Mouse (Mus musculus): ENCODE measurements around the gene Cdk9. TPM values are rescaled to one million over a fixed set of nuclear protein-coding genes. Genes with fewer than 3 reads are reported as not detected.

Gene Cdk9
- polyA plus RNA-seq, 1 experiment = 154 TPM

- TF ChIP-seq POLR2A (IDR thresholded peaks at IDR 0.05; ENCODE audit: borderline replicate concordance, control insufficient read depth, low read depth, low read length) (no peak), CTCF (IDR thresholded peaks at IDR 0.05; ENCODE audit: control insufficient read depth, insufficient read depth, low read length) (no peak)
- H3K4me1 ChIP-seq (ENCODE audit: control insufficient read depth, insufficient read depth, low read length) = no peaks in the 10 kb centered on the region
- 79% methylated on average over 10 of the region's 10 CpGs for WGBS
- H3K4me3 ChIP-seq (replicated peaks; ENCODE audit: control insufficient read depth, low read depth, low read length) = no peak overlapping the region
- H3K27ac ChIP-seq (ENCODE audit: control insufficient read depth, insufficient read depth, low read depth, low read length, poor library complexity) = no peak overlapping the region
These were observed 38.8 kb upstream of the Cdk9 start for GRCm38 (mm10) chr2:32751665-32752033.

- TF ChIP-seq POLR2A (IDR thresholded peaks at IDR 0.05; ENCODE audit: borderline replicate concordance, control insufficient read depth, low read depth, low read length) (no peak), CTCF (IDR thresholded peaks at IDR 0.05; ENCODE audit: control insufficient read depth, insufficient read depth, low read length) (no peak)
- Histone ChIP-seq H3K27ac (ENCODE audit: control insufficient read depth, insufficient read depth, low read depth, low read length, poor library complexity) (no peak overlapping the region), H3K4me3 (replicated peaks; ENCODE audit: control insufficient read depth, low read depth, low read length) (no peak overlapping the region), H3K4me1 (ENCODE audit: control insufficient read depth, insufficient read depth, low read length) (no peaks in the 10 kb centered on the region)
- WGBS = 88% methylated on average over 31 of the region's 31 CpGs
These were observed 38.2 kb upstream of the Cdk9 start for GRCm38 (mm10) chr2:32750887-32751664.

- Histone ChIP-seq H3K4me1 (ENCODE audit: control insufficient read depth, insufficient read depth, low read length) (no peaks in the 10 kb centered on the region), H3K27ac (ENCODE audit: control insufficient read depth, insufficient read depth, low read depth, low read length, poor library complexity) (no peak overlapping the region), H3K4me3 (replicated peaks; ENCODE audit: control insufficient read depth, low read depth, low read length) (no peak overlapping the region)
- WGBS = 71% methylated on average over 7 of the region's 7 CpGs
- no peak for TF ChIP-seq POLR2A (IDR thresholded peaks at IDR 0.05; ENCODE audit: borderline replicate concordance, control insufficient read depth, low read depth, low read length)
- no peak for TF ChIP-seq CTCF (IDR thresholded peaks at IDR 0.05; ENCODE audit: control insufficient read depth, insufficient read depth, low read length)
These were observed 37.3 kb upstream of the Cdk9 start for GRCm38 (mm10) chr2:32750199-32750598.

- Histone ChIP-seq H3K4me3 (replicated peaks; ENCODE audit: control insufficient read depth, low read depth, low read length) (no peak overlapping the region), H3K27ac (ENCODE audit: control insufficient read depth, insufficient read depth, low read depth, low read length, poor library complexity) (no peak overlapping the region), H3K4me1 (ENCODE audit: control insufficient read depth, insufficient read depth, low read length) (no peaks in the 10 kb centered on the region)
- WGBS = 90% methylated on average over 16 of the region's 16 CpGs
- no peak for TF ChIP-seq POLR2A (IDR thresholded peaks at IDR 0.05; ENCODE audit: borderline replicate concordance, control insufficient read depth, low read depth, low read length)
- TF ChIP-seq CTCF (IDR thresholded peaks at IDR 0.05; ENCODE audit: control insufficient read depth, insufficient read depth, low read length) = no peak
These were observed 36.2 kb upstream of the Cdk9 start for GRCm38 (mm10) chr2:32749082-32749481.

- 49% methylated on average over 15 of the region's 15 CpGs for WGBS
- H3K27ac ChIP-seq (ENCODE audit: control insufficient read depth, insufficient read depth, low read depth, low read length, poor library complexity) = no peak overlapping the region
- TF ChIP-seq CTCF (IDR thresholded peaks at IDR 0.05; ENCODE audit: control insufficient read depth, insufficient read depth, low read length) (no peak), POLR2A (IDR thresholded peaks at IDR 0.05; ENCODE audit: borderline replicate concordance, control insufficient read depth, low read depth, low read length) (no peak)
- no peaks in the 10 kb centered on the region for H3K4me1 ChIP-seq (ENCODE audit: control insufficient read depth, insufficient read depth, low read length)
- no peak overlapping the region for H3K4me3 ChIP-seq (replicated peaks; ENCODE audit: control insufficient read depth, low read depth, low read length)
These were observed 31.6 kb upstream of the Cdk9 start for GRCm38 (mm10) chr2:32744272-32744982.

GRCm38 (mm10) chr2:32742173-32742531, 29.3 kb upstream of the Cdk9 start:
- TF ChIP-seq POLR2A (IDR thresholded peaks at IDR 0.05; ENCODE audit: borderline replicate concordance, control insufficient read depth, low read depth, low read length) (no peak), CTCF (IDR thresholded peaks at IDR 0.05; ENCODE audit: control insufficient read depth, insufficient read depth, low read length) (no peak)
- H3K4me3 ChIP-seq (replicated peaks; ENCODE audit: control insufficient read depth, low read depth, low read length) = no peak overlapping the region
- H3K27ac ChIP-seq (ENCODE audit: control insufficient read depth, insufficient read depth, low read depth, low read length, poor library complexity) = no peak overlapping the region; the same call in 1 of the 2 replicates
- no peaks in the 10 kb centered on the region for H3K4me1 ChIP-seq (ENCODE audit: control insufficient read depth, insufficient read depth, low read length)
- 92% methylated on average over 18 of the region's 18 CpGs for WGBS

- Histone ChIP-seq H3K4me3 (replicated peaks; ENCODE audit: control insufficient read depth, low read depth, low read length) (no peak overlapping the region), H3K27ac (ENCODE audit: control insufficient read depth, insufficient read depth, low read depth, low read length, poor library complexity) (no peak overlapping the region), H3K4me1 (ENCODE audit: control insufficient read depth, insufficient read depth, low read length) (no peaks in the 10 kb centered on the region)
- TF ChIP-seq POLR2A (IDR thresholded peaks at IDR 0.05; ENCODE audit: borderline replicate concordance, control insufficient read depth, low read depth, low read length) (no peak), CTCF (IDR thresholded peaks at IDR 0.05; ENCODE audit: control insufficient read depth, insufficient read depth, low read length) (no peak)
- 82% methylated on average over 55 of the region's 58 CpGs for WGBS
These were observed 28.6 kb upstream of the Cdk9 start for GRCm38 (mm10) chr2:32741273-32742172.

- no peak within 1 kb of the TSS for H3K27ac ChIP-seq (ENCODE audit: control insufficient read depth, insufficient read depth, low read depth, low read length, poor library complexity)
- H3K4me3 ChIP-seq (replicated peaks; ENCODE audit: control insufficient read depth, low read depth, low read length) = no peak within 1 kb of the TSS
- TF ChIP-seq POLR2A (IDR thresholded peaks at IDR 0.05; ENCODE audit: borderline replicate concordance, control insufficient read depth, low read depth, low read length) (no peak), CTCF (IDR thresholded peaks at IDR 0.05; ENCODE audit: control insufficient read depth, insufficient read depth, low read length) (no peak)
- H3K4me1 ChIP-seq (ENCODE audit: control insufficient read depth, insufficient read depth, low read length) = no peaks in the 10 kb centered on the region
- 74% methylated on average over 11 of the region's 11 CpGs for WGBS
These were observed 28.0 kb upstream of the Cdk9 start, which contains the start of gene 6330409D20Rik for GRCm38 (mm10) chr2:32740916-32741272. TSS of gene 6330409D20Rik (minus strand) at chr2:32741016.
